Mouse (Mus musculus) heart, postnatal 0 days (tissue): ENCODE data around the gene Zbtb46.

Experiments used
- CTCF ChIP-seq: IDR thresholded peaks from 2 replicates; pipeline ENCODE4 v1.5.1; 2016; ENCODE audit warnings: antibody characterized with exemption, control low read depth, low read depth
- EP300 ChIP-seq: IDR thresholded peaks from 2 replicates; pipeline ENCODE4 v1.6.1; 2016; ENCODE audit warnings: antibody characterized with exemption, low read depth

DNA sequence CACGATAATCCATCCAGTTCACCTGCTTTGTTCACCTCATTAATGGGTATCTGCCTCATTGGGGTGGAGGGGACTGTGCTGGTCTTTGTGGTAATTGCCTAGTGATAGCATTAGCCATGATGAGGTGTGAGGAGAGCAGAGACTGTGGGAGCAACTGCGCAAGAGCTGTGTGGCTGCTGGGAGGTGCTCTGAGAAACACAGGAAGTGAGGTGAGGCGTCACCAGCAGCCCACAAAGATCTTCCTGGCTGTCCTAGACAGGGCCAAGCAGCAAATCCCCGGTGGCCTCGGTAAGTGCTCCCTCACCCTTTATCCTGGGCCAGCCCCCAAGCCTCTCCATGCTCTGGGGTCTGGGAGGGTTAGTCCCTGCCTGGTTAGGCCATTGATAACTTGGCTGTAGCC, 78.1 kb downstream of the Zbtb46 start:
- TF ChIP-seq CTCF (no peak), EP300 (no peak)
